Mouse (Mus musculus): Measurements from ENCODE around the gene Fbxl5. TPM values are rescaled to one million over a fixed set of nuclear protein-coding genes. Genes with fewer than 3 reads are reported as not detected.

Gene Fbxl5
- polyA plus RNA-seq, 1 experiment: 25.8 TPM

GRCm38 (mm10) chr5:43818695-43819094 lies 2.7 kb downstream of the Fbxl5 start, which contains the start of gene Bst1:
Bst1 (plus strand) TSS chr5:43818885.
- peaks cover 13% of the 10 kb centered on the region for H3K4me1 ChIP-seq (ENCODE audit: control insufficient read depth, insufficient read depth, insufficient read length, low read length)
- H3K27me3 ChIP-seq (ENCODE audit: control insufficient read depth, insufficient read depth, low read length): no peaks in the 10 kb centered on the region
- peak within 1 kb of the TSS; percentile 61 for H3K4me3 ChIP-seq (ENCODE audit: low read depth, low read length)
- peak; percentile 31; the same call in 1 of the 2 replicates for TF ChIP-seq POLR2A (IDR thresholded peaks at IDR 0.05; ENCODE audit: low read depth, low read length)
- no peak for TF ChIP-seq CTCF (IDR thresholded peaks at IDR 0.05; ENCODE audit: extremely low read depth, insufficient read length, insufficient replicate concordance, low read depth, low read length)
- H3K27ac ChIP-seq (ENCODE audit: insufficient read depth, low read depth, low read length): peak within 1 kb of the TSS; percentile 44
- peaks cover 2% of the 10 kb centered on the region; the same call in 1 of the 2 replicates for H3K36me3 ChIP-seq (ENCODE audit: control insufficient read depth, insufficient read depth, low read length)
- WGBS: 65% methylated on average over 12 of the region's 12 CpGs

GRCm38 (mm10) chr5:43815769-43816168 lies 5.7 kb downstream of the Fbxl5 start:
- Histone ChIP-seq H3K27me3 (ENCODE audit: control insufficient read depth, insufficient read depth, low read length) (no peaks in the 10 kb centered on the region), H3K4me1 (ENCODE audit: control insufficient read depth, insufficient read depth, insufficient read length, low read length) (peaks cover 11% of the 10 kb centered on the region), H3K36me3 (ENCODE audit: control insufficient read depth, insufficient read depth, low read length) (no peaks in the 10 kb centered on the region), H3K27ac (ENCODE audit: insufficient read depth, low read depth, low read length) (no peak overlapping the region), H3K4me3 (ENCODE audit: low read depth, low read length) (no peak overlapping the region)
- 23% methylated on average over 1 of the region's 1 CpGs for WGBS
- TF ChIP-seq POLR2A (IDR thresholded peaks at IDR 0.05; ENCODE audit: low read depth, low read length): no peak
- no peak for TF ChIP-seq CTCF (IDR thresholded peaks at IDR 0.05; ENCODE audit: extremely low read depth, insufficient read length, insufficient replicate concordance, low read depth, low read length)

GRCm38 (mm10) chr5:43814536-43814935 lies 6.9 kb downstream of the Fbxl5 start:
- Histone ChIP-seq H3K36me3 (ENCODE audit: control insufficient read depth, insufficient read depth, low read length) (no peaks in the 10 kb centered on the region), H3K27ac (ENCODE audit: insufficient read depth, low read depth, low read length) (no peak overlapping the region), H3K27me3 (ENCODE audit: control insufficient read depth, insufficient read depth, low read length) (no peaks in the 10 kb centered on the region), H3K4me1 (ENCODE audit: control insufficient read depth, insufficient read depth, insufficient read length, low read length) (peaks cover 11% of the 10 kb centered on the region), H3K4me3 (ENCODE audit: low read depth, low read length) (no peak overlapping the region)
- TF ChIP-seq POLR2A (IDR thresholded peaks at IDR 0.05; ENCODE audit: low read depth, low read length): no peak
- no peak for TF ChIP-seq CTCF (IDR thresholded peaks at IDR 0.05; ENCODE audit: extremely low read depth, insufficient read length, insufficient replicate concordance, low read depth, low read length)
- 83% methylated on average over 2 of the region's 2 CpGs for WGBS

- 51% methylated on average over 1 of the region's 1 CpGs for WGBS
- H3K27me3 ChIP-seq (ENCODE audit: control insufficient read depth, insufficient read depth, low read length): no peaks in the 10 kb centered on the region
- H3K4me3 ChIP-seq (ENCODE audit: low read depth, low read length): no peak overlapping the region
- no peak for TF ChIP-seq POLR2A (IDR thresholded peaks at IDR 0.05; ENCODE audit: low read depth, low read length)
- no peak for TF ChIP-seq CTCF (IDR thresholded peaks at IDR 0.05; ENCODE audit: extremely low read depth, insufficient read length, insufficient replicate concordance, low read depth, low read length)
- H3K4me1 ChIP-seq (ENCODE audit: control insufficient read depth, insufficient read depth, insufficient read length, low read length): peaks cover 4% of the 10 kb centered on the region
- no peaks in the 10 kb centered on the region for H3K36me3 ChIP-seq (ENCODE audit: control insufficient read depth, insufficient read depth, low read length)
- H3K27ac ChIP-seq (ENCODE audit: insufficient read depth, low read depth, low read length): peak overlapping the region; percentile 61; the same call in 1 of the 2 replicates
These were observed 10.9 kb downstream of the Fbxl5 start for GRCm38 (mm10) chr5:43810427-43811062.

GRCm38 (mm10) chr5:43807744-43808696 lies 13.4 kb downstream of the Fbxl5 start:
- no peaks in the 10 kb centered on the region for H3K36me3 ChIP-seq (ENCODE audit: control insufficient read depth, insufficient read depth, low read length)
- WGBS: 6% methylated on average over 48 of the region's 48 CpGs

GRCm38 (mm10) chr5:43806914-43807313 lies 14.5 kb downstream of the Fbxl5 start:
- WGBS: 82% methylated on average over 4 of the region's 4 CpGs
- Histone ChIP-seq H3K27ac (ENCODE audit: insufficient read depth, low read depth, low read length) (peak overlapping the region; percentile 49; the same call in 1 of the 2 replicates), H3K4me1 (ENCODE audit: control insufficient read depth, insufficient read depth, insufficient read length, low read length) (peaks cover 4% of the 10 kb centered on the region), H3K36me3 (ENCODE audit: control insufficient read depth, insufficient read depth, low read length) (no peaks in the 10 kb centered on the region), H3K4me3 (ENCODE audit: low read depth, low read length) (no peak overlapping the region), H3K27me3 (ENCODE audit: control insufficient read depth, insufficient read depth, low read length) (no peaks in the 10 kb centered on the region)
- no peak for TF ChIP-seq CTCF (IDR thresholded peaks at IDR 0.05; ENCODE audit: extremely low read depth, insufficient read length, insufficient replicate concordance, low read depth, low read length)
- no peak for TF ChIP-seq POLR2A (IDR thresholded peaks at IDR 0.05; ENCODE audit: low read depth, low read length)

More at GRCm38 (mm10) chr5:43807744-43808696, 13.4 kb downstream of the Fbxl5 start:
- H3K27ac ChIP-seq (ENCODE audit: insufficient read depth, low read depth, low read length): peak overlapping the region; percentile 67
- peak overlapping the region; percentile 68 for H3K4me3 ChIP-seq (ENCODE audit: low read depth, low read length)
- no peaks in the 10 kb centered on the region for H3K27me3 ChIP-seq (ENCODE audit: control insufficient read depth, insufficient read depth, low read length)
- peaks cover 4% of the 10 kb centered on the region for H3K4me1 ChIP-seq (ENCODE audit: control insufficient read depth, insufficient read depth, insufficient read length, low read length)
- no peak for TF ChIP-seq CTCF (IDR thresholded peaks at IDR 0.05; ENCODE audit: extremely low read depth, insufficient read length, insufficient replicate concordance, low read depth, low read length)
- peak; percentile 50 for TF ChIP-seq POLR2A (IDR thresholded peaks at IDR 0.05; ENCODE audit: low read depth, low read length)

- Histone ChIP-seq H3K27me3 (ENCODE audit: control insufficient read depth, insufficient read depth, low read length) (no peaks in the 10 kb centered on the region), H3K4me3 (ENCODE audit: low read depth, low read length) (no peak overlapping the region), H3K27ac (ENCODE audit: insufficient read depth, low read depth, low read length) (no peak overlapping the region; the same call in 1 of the 2 replicates), H3K4me1 (ENCODE audit: control insufficient read depth, insufficient read depth, insufficient read length, low read length) (peaks cover 4% of the 10 kb centered on the region), H3K36me3 (ENCODE audit: control insufficient read depth, insufficient read depth, low read length) (no peaks in the 10 kb centered on the region)
- no peak for TF ChIP-seq CTCF (IDR thresholded peaks at IDR 0.05; ENCODE audit: extremely low read depth, insufficient read length, insufficient replicate concordance, low read depth, low read length)
- WGBS: 55% methylated on average over 7 of the region's 7 CpGs
These were observed 15.1 kb downstream of the Fbxl5 start for GRCm38 (mm10) chr5:43806340-43806739.

All from small intestine, adult 2 months (tissue).